Mouse (Mus musculus) heart, postnatal 0 days (tissue): Measurements from ENCODE around the gene Nupl2. TPM values are rescaled to one million over a fixed set of nuclear protein-coding genes. Genes with fewer than 3 reads are reported as not detected.

Experiments
- ATAC-seq: fragments of 200-750 bp; cut with Nextera tagmentation; 2 replicates; pipeline ENCODE4 v1.8.0; 2017; ENCODE audit warnings: low read depth, moderate number of reproducible peaks, moderate library complexity; ENCODE audit not compliant: insufficient read depth
- DNase-seq: peaks from one replicate; pipeline ENCODE4 v3.0.0-alpha.2; 2016; ENCODE audit warnings: low spot score
- H3K27ac ChIP-seq: fragments of 300-500 bp; sonication (generic); 2 replicates; pipeline ENCODE4 v1.5.1; 2014; ENCODE audit warnings: low read depth, mild to moderate bottlenecking
- H3K27me3 ChIP-seq: fragments of 300-500 bp; sonication (generic); 2 replicates; pipeline ENCODE4 v1.6.1; 2014; ENCODE audit warnings: low read length, mixed read lengths; ENCODE audit not compliant: control insufficient read depth, insufficient read depth
- H3K36me3 ChIP-seq: fragments of 300-500 bp; sonication (generic); replicated peaks from 2 replicates; pipeline ENCODE4 v1.6.1; 2014; ENCODE audit warnings: low read length, mixed read lengths; ENCODE audit not compliant: control insufficient read depth, insufficient read depth
- H3K4me1 ChIP-seq: fragments of 300-500 bp; sonication (generic); 2 replicates; pipeline ENCODE4 v1.6.1; 2014; ENCODE audit warnings: antibody characterized with exemption; ENCODE audit not compliant: control insufficient read depth, insufficient read depth
- H3K4me2 ChIP-seq: fragments of 300-500 bp; sonication (generic); 2 replicates; pipeline ENCODE4 v1.6.1; 2014; ENCODE audit warnings: low read depth, mild to moderate bottlenecking, low read length, moderate library complexity
- H3K4me3 ChIP-seq: fragments of 300-500 bp; sonication (generic); 2 replicates; pipeline ENCODE4 v1.5.1; 2014; ENCODE audit warnings: low read depth, low read length
- H3K9ac ChIP-seq: fragments of 300-500 bp; sonication (generic); replicated peaks from 2 replicates; pipeline ENCODE4 v1.6.1; 2014; ENCODE audit warnings: low read depth, low read length, mixed read lengths
- H3K9me3 ChIP-seq: fragments of 300-500 bp; sonication (generic); replicated peaks from 2 replicates; pipeline ENCODE4 v1.6.1; 2016; ENCODE audit warnings: low read length; ENCODE audit not compliant: control insufficient read depth
- CTCF ChIP-seq: IDR thresholded peaks from 2 replicates; pipeline ENCODE4 v1.5.1; 2016; ENCODE audit warnings: antibody characterized with exemption, control low read depth, low read depth
- EP300 ChIP-seq: IDR thresholded peaks from 2 replicates; pipeline ENCODE4 v1.6.1; 2016; ENCODE audit warnings: antibody characterized with exemption, low read depth
- WGBS: fragments of 180-500 bp; shearing (Covaris S2); extraction: QIAGEN DNeasy Blood & Tissue Kit; methylation state at CpG from one replicate; pipeline ENCODE4 v1.1.7; 2014; 5-methylcytosine and 5-hydroxymethylcytosine counted together
- polyA plus RNA-seq: library from polyadenylated mRNA; unstranded; fragments of >200 nt; fragmentation: Nextera tagmentation; extraction: Ambion mirVana; gene quantifications from 2 replicates; pipeline ENCODE4 v1.2.1, GENCODE M21; 2015
- total RNA-seq: library from RNA; depleted of rRNA; stranded (reverse); fragments of >200 nt; gene quantifications from 2 replicates; pipeline ENCODE4 v1.2.3, GENCODE M21; 2014; ENCODE audit warnings: low replicate concordance

Nupl2 gene
- total and polyA plus RNA-seq, 2 experiments from 2014 or later: 7.3 to 11.5 TPM

DNA sequence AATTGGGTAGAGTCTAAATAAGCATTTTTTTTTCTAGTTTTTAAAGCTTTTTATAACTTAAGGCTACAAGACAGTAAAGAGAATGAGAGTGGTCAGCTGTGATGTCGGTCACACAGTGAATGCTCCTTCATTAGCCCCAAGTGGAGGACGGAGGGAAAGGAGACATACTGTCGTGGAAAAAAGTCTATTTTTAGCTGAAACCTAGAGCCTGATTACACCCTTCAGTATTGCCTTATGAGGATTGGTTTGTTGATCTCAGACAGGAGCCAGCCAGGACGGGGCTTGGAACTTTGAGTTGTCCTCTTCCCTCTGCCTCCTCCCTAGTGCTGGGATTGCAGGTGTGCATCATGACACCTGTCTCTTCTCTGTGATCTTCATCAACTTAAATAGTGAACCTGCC, 37.8 kb upstream of the Nupl2 start:
- no peak for TF ChIP-seq CTCF
- peak; percentile 37; the same call in 1 of the 2 replicates for TF ChIP-seq EP300
- H3K9me3 ChIP-seq: no peaks in the 10 kb centered on the region
- H3K4me2 ChIP-seq: no peak overlapping the region; the same call in 1 of the 2 replicates
- peak overlapping the region; percentile 42; the same call in 1 of the 2 replicates for H3K9ac ChIP-seq
- peak; percentile 87 for DNase-seq
- peak overlapping the region; percentile 96 for H3K27ac ChIP-seq
- peaks cover 22% of the 10 kb centered on the region for H3K4me1 ChIP-seq
- no peaks in the 10 kb centered on the region for H3K27me3 ChIP-seq
- peak; percentile 87 for ATAC-seq
- H3K4me3 ChIP-seq: no peak overlapping the region
- WGBS: 28% methylated on average over 4 of the region's 4 CpGs
- 0 out of 2 replicates have a peak, but pooled peaks cover 16% of the 10 kb centered on the region for H3K36me3 ChIP-seq

DNA sequence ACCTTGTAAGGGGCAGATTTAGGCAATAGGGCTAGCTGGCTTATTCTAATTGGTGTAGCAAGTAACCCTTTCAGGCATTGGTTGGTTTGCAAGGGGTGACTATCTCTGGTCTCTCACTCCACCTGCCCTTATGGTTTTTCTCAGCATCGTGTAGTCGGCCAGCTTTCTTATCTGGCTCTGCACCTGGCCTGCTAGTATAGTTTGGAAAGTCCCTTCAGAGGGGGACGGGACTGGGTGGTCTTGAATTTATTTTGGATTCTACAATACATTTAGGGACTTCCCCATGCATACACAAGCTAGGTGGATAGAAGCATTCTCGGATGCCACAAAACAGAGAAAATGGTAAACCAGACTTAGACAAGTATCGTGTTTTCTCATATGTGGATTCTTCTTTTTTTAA, 17.8 kb upstream of the Nupl2 start:
- Histone ChIP-seq H3K27me3 (no peaks in the 10 kb centered on the region), H3K36me3 (peaks cover 52% of the 10 kb centered on the region), H3K9ac (no peak overlapping the region), H3K4me1 (peaks cover 10% of the 10 kb centered on the region; the same call in 1 of the 2 replicates), H3K4me2 (no peak overlapping the region), H3K27ac (no peak overlapping the region), H3K4me3 (no peak overlapping the region), H3K9me3 (no peaks in the 10 kb centered on the region)
- TF ChIP-seq CTCF: no peak
- TF ChIP-seq EP300: no peak
- DNase-seq (no peak), ATAC-seq (no peak)
- 80% methylated on average over 5 of the region's 5 CpGs for WGBS

- Histone ChIP-seq H3K4me3 (no peak overlapping the region), H3K36me3 (peaks cover 34% of the 10 kb centered on the region), H3K4me1 (no peaks in the 10 kb centered on the region), H3K4me2 (no peak overlapping the region), H3K9ac (no peak overlapping the region), H3K9me3 (no peaks in the 10 kb centered on the region), H3K27ac (no peak overlapping the region), H3K27me3 (no peaks in the 10 kb centered on the region)
- ATAC-seq (no peak), DNase-seq (no peak)
- TF ChIP-seq CTCF (no peak), EP300 (no peak)
Measured at GRCm38 (mm10) chr5:24152199-24152598, 12.6 kb upstream of the Nupl2 start.

DNA sequence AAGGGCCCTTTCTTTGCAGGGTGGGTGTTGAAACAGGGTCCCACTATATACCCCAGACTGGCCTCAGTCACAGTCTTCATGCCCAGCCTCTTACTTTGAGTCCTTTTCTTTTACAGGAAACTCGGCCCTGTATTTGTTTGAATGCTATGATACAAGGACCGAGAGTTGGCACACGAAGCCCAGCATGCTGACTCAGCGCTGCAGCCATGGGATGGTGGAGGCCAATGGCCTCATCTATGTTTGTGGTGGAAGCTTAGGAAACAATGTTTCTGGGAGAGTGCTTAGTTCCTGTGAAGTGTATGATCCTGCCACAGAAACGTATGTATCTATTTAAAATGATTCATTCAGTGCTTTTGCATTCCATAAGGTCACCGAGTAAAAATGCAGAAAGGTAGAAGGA, 8.0 kb upstream of the Nupl2 start:
- H3K4me1 ChIP-seq: no peaks in the 10 kb centered on the region
- DNase-seq (no peak), ATAC-seq (no peak)
- no peak overlapping the region for H3K4me2 ChIP-seq
- no peaks in the 10 kb centered on the region for H3K27me3 ChIP-seq
- H3K4me3 ChIP-seq: no peak overlapping the region
- H3K36me3 ChIP-seq: peaks cover 35% of the 10 kb centered on the region
- no peak for TF ChIP-seq CTCF
- TF ChIP-seq EP300: no peak
- H3K9ac ChIP-seq: no peak overlapping the region
- WGBS: 90% methylated on average over 6 of the region's 6 CpGs
- no peak overlapping the region for H3K27ac ChIP-seq
- no peaks in the 10 kb centered on the region for H3K9me3 ChIP-seq

GRCm38 (mm10) chr5:24167263-24167662, 2.5 kb downstream of the Nupl2 start:
- Histone ChIP-seq H3K4me2 (no peak overlapping the region), H3K36me3 (peaks cover 31% of the 10 kb centered on the region), H3K4me1 (peaks cover 5% of the 10 kb centered on the region; the same call in 1 of the 2 replicates), H3K4me3 (no peak overlapping the region), H3K27me3 (no peaks in the 10 kb centered on the region), H3K27ac (no peak overlapping the region), H3K9me3 (no peaks in the 10 kb centered on the region), H3K9ac (no peak overlapping the region)
- TF ChIP-seq CTCF (peak; percentile 53), EP300 (no peak)
- 40% methylated on average over 5 of the region's 5 CpGs for WGBS
- ATAC-seq (no peak), DNase-seq (no peak)

GRCm38 (mm10) chr5:24169881-24170280, 5.1 kb downstream of the Nupl2 start:
- H3K4me1 ChIP-seq: peaks cover 5% of the 10 kb centered on the region; the same call in 1 of the 2 replicates
- H3K27me3 ChIP-seq: no peaks in the 10 kb centered on the region
- H3K36me3 ChIP-seq: peaks cover 47% of the 10 kb centered on the region
- no peak for TF ChIP-seq CTCF
- no peak for TF ChIP-seq EP300
- no peaks in the 10 kb centered on the region for H3K9me3 ChIP-seq
- DNase-seq: no peak
- WGBS: 91% methylated on average over 6 of the region's 6 CpGs
- H3K27ac ChIP-seq: no peak overlapping the region
- H3K9ac ChIP-seq: no peak overlapping the region
- ATAC-seq: no peak
- no peak overlapping the region for H3K4me3 ChIP-seq
- H3K4me2 ChIP-seq: no peak overlapping the region
